Mouse (Mus musculus): ENCODE results near the gene Lce1f.
"Not testable (repeated sequence)": the region's sequence is repeated elsewhere in the genome, so short reads cannot be mapped to it uniquely, and the experiment has no call there.

The Lce1f gene

DNA sequence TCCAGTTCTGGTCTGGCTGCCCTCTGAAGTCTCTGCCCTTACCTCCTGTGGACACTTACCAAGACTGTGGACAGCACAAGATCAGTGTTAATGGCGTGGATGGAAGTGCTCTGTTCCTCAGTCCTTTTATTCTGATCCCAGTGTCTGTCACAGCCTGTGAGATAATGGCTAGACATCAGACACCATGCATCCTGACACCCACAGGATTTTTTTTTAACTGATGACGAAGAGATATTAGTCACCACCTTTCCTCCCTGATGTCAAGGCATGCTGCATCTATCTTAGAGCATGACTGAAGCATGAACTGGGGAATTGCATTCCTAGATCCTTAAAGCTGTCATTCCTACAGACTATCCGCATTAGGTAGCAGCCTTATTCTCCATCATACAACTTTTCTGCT lies at the start of gene Lce1f:
Lce1f (minus strand) TSS at position 101 of the 400 bp plus-strand sequence.
- no peak for DNase-seq

DNA sequence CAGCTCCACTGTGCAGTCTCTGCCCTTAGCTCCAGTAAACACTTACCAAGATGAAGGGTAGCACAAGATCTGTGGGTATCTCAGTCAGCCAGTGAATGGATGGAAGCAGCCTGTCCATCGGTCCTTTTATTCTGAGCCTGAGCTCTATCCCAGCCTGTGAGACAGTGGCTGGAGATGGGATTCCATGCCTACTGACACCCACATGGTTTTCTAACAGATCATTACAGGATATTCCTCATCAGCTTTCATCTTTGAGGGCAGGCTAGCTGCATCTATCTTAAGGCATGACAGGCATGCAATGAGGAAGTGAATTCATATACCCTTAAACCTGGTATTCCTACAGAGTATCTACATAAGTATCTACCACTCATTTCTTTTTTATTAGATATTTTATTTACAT lies 44.8 kb upstream of the Lce1f start, which contains the start of gene Lce1h:
Lce1h (minus strand) TSS at position 101 of the 400 bp plus-strand sequence.
- DNase-seq = no peak

DNA sequence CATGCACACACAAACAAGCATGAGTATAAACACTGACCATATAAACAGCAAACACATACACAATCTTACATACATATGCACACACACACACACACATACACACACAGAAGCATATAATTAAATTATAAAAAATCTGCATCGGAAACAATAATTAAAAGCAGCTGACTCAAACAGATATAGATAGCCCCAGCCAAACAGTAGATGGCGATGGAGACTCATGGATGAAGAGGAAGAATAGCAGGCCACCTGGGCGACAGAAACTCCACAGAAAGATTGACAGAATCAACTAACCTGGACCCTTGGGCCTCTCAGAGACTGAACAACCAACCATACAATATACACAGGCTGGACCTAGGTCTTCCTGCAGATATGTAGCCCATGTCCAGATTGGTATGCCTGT lies 33.0 kb upstream of the Lce1f start:
- no peak for DNase-seq

DNA sequence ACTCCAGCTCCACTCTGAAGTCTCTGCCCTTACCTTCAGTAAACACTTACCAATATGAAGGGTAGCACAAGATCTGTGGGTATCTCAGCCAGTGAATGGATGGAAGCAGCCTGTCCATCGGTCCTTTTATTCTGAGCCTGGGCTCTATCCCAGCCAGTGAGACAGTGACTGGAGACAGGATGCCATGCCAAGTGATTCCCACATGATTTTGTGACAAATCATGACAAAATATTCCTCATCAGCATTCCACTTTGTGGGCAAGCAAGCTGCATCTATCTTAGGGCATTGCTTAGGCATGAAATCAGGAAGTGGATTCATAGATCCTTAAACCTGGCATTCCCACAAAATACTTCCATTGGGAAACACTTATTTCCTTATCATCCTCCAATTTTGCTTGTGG lies 32.1 kb upstream of the Lce1f start, which contains the start of gene Lce1g:
Lce1g (minus strand) TSS at position 101 of the 400 bp plus-strand sequence.
- DNase-seq = no peak

DNA sequence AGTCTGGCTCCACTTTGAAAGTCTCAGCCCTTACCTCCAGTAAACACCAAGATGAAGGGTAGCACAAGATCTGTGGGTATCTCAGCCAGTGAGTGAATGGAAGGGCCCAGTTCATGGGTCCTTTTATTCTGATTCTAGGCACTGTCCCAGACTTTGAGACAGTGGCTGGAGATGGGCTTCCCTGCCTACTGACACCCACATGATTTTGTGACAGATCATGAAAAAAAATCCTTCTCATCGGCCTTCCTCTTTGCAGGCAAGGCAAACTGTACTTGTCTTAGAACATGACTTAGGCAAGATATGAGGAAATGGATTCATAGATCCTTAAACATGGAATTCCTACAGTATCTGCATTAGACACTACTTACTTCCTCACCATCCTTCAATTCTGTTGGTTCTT lies 18.8 kb upstream of the Lce1f start, which contains the start of gene Gm38119:
Gm38119 (minus strand) TSS at position 101 of the 400 bp plus-strand sequence.
- DNase-seq = no peak

DNA sequence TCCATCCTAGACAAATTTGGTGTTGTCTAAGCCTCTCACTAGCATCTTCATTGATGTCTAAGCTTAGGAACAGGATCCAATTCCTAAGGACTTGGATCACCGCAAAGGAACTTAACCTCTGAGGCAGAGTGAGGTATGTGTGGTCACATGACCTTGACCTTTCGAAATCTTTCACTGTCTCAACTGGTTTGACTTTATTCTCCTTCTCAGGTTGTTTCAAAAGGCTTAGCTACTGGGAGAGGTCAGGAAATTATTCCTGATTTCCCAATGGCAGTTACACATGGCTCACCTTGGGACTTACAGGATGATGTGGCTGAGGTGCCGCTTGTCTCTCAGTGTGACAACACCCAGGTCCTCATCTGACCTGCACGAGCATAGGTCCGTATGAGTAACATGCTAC lies 2.5 kb upstream of the Lce1f start:
- DNase-seq = no peak

DNA sequence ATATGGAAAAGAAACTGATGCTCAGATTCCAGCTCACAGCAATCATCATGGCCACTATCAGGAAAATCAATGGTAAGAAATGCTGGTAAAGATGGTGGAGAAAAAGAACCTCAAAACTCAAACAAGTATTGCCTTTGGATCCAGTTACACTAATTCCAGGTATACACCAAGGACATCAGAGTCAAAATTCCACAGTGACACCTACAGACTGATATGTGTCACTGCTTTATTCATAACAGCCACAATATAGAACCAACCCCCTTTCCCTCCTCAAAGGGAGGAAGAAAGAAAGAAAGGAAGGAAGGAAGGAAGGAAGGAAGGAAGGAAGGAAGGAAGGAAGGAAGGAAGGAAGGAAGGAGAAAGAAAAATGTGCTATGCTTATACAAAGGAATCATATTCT lies 5.0 kb downstream of the Lce1f start:
- no peak for DNase-seq

DNA sequence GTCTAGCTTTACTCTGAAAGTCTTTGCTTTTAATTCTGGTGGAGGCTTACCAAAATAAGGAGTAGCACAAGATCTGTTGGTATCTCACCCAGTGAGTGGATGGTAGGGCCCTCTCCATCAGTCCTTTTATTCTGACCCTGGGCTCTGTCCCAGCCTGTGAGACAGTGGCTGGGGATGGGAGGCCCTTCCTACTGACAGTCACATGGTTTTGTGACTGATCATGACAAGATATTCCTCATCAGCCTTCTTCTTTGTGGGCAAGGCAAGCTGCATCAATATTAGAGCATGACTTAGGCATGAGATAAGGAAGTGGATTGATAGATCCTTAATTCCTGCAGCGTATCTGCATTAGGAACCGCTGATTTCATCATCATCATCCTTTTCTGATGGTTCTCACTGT lies 11.2 kb downstream of the Lce1f start, which contains the start of gene Lce1e:
Lce1e (minus strand) TSS at position 101 of the 400 bp plus-strand sequence.
- DNase-seq = no peak

DNA sequence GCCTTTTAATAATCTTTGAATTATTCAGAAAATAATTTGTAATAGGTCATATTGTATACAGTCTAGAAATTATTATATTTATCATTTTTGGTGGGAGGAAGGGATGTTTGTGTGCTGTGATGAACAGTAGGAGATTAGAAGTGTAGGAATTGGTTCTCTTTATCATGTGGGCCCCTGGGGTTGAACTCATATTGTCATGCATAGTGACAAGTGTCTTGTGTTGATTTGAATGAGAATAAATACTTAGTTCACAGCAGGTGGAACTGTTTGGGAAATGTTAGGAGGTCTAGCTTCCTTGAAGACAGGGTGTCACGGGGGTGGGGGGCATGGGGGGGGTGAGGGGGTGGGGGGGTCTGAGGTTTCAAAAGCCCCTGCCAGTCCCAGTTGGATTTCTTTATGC lies 25.5 kb downstream of the Lce1f start:
- no peak for DNase-seq

DNA sequence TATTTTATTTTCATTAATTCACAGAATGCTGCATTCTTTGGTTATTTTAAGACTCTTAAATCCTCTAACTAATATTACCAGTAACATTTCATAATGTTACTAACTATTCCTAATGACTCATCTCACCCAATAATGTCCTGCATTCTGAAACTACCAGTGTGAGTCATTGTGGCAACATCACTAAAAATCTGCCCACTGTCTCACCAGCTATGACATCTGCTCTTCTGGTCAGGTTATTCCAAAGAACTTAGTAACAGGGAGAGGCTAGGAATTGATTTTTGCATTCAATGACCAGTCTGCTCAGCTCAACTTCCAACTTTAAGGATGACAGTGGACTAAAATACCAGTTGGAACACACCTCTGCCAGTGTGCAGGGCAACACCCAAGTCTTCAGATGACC lies 28.5 kb downstream of the Lce1f start:
- no peak for DNase-seq

DNA sequence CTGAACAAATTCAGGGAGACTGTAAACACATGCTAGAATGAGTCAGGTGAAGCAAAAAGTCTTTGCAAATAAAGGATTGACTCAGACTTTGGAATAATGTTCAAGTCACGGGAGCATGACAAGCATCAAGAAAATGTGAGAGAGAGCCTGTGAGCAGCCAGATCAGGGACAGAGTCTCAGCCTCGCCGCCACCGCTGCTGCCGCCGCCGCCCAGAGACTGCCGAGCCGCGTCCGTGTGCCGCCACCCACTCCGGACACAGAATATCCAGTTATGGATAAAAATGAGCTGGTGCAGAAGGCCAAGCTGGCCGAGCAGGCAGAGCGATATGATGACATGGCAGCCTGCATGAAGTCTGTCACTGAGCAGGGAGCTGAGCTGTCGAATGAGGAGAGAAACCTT lies 31.0 kb downstream of the Lce1f start:
- not testable (repeated sequence) for DNase-seq

DNA sequence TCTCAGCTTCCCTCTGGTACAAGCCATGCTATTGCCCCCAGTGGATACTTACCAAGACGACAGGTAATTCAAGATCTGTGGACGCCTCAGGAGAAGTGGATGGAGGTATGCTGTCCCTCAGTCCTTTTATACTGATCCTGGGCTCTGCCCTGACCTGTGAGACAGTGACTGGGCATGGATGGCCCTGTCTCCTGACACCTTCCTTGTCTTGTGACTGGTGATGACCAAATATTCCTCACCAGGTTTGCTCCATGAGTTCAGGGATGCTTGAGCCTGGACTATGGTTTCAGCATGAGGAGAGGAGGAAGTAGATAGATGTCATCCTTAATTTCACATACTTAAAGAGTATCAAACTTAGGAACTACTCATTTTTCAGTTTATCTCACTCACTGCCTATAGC lies 33.0 kb downstream of the Lce1f start, which contains the start of gene Lce1d:
Lce1d (minus strand) TSS at position 101 of the 400 bp plus-strand sequence.
- DNase-seq = no peak

DNA sequence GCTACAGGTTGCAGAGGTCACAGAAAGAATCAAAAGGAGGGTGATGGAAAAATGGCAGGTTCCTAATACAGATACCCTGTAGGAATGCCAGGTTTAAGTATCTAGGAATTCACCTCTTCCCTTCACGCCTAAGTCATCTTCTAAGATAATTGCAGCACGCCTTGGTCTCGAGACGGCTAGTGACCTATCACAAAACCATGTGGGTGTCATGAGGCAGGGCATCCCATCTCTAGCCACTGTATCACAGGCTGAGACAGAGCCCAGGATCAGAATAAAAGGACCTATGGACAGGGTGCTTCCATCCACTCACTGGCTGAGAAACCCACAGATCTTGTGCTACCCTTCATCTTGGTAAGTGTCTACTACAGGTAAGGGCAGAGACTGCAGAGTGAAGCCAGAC lies 41.2 kb downstream of the Lce1f start, which contains the start of gene Lce1c:
Lce1c (plus strand) TSS at position 301 of the 400 bp plus-strand sequence.
- no peak for DNase-seq

DNA sequence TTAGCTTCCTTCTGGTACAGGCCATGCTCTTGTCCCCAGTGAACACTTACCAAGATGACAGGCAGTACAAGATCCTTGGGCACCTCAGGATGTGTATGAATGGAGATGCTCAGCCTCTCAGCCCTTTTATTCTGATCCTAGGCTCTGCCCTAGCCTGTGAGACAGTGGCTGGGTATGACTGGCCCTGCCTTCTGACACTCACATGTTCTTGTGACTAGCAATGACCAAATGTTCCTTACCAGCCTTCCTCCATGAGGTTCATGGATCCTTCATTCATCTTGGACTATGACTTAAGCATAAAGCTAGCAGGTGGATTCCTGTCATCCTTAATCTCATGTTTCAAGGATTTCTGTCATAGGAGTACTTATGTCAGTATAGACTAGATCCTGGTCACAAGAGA lies 49.9 kb downstream of the Lce1f start, which contains the start of gene Lce1a2:
Lce1a2 (minus strand) TSS at position 101 of the 400 bp plus-strand sequence.
- DNase-seq = no peak
